Mouse (Mus musculus) retina, embryonic 14.5 days (tissue): ENCODE measurements around the gene Dnajc21.
"Not testable (repeated sequence)": the region's sequence is repeated elsewhere in the genome, so short reads cannot be mapped to it uniquely, and the experiment has no call there.

Experiments
- DNase-seq: peaks from one replicate; pipeline ENCODE4 v3.0.0-alpha.2; 2015; ENCODE audit warnings: low spot score

Gene Dnajc21

DNA sequence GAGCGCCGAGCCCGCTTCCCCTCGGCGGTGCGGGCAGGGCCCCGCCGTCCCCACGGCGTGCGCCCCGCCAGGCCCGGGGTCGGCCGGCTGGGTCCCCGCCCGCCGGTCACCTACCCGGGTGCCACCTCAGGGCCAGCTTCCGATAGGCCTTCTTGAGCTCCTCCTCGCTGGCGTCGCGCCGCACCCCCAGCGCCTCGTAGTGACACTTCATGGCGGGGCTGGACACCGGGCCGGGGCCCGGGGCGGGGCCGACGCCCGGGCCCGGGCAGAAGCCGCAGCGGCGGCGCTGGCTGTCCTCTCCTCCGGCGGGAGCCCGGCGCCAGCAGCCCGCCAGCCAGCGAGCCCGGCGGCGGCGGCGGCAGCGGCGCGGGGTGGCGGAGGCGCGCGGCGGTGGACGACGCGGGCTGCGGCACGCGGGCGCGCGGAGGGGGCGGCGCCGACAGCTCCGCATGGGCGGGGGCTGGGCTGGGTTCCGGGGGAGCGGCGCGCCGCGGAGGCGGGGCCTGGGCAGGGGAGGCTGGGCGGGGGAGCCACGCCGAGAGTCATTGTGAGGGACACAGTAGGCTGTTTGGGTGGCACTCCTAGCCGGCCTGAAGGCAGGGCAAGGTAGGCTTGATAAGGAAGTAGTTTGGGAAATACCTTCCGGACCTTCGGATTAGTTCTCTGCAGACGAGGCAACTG lies at the start of gene Dnajc21:
TSS of gene Dnajc21 (minus strand) at position 366 of the 681 bp plus-strand sequence.
- peak; percentile 84 for DNase-seq

GRCm38 (mm10) chr15:10515166-10515565 lies 44.9 kb upstream of the Dnajc21 start:
- DNase-seq = no peak

GRCm38 (mm10) chr15:10506099-10506498 lies 35.8 kb upstream of the Dnajc21 start:
- no peak for DNase-seq

- DNase-seq = peak; percentile 84
Observed at GRCm38 (mm10) chr15:10500838-10501719, 30.8 kb upstream of the Dnajc21 start.

DNA sequence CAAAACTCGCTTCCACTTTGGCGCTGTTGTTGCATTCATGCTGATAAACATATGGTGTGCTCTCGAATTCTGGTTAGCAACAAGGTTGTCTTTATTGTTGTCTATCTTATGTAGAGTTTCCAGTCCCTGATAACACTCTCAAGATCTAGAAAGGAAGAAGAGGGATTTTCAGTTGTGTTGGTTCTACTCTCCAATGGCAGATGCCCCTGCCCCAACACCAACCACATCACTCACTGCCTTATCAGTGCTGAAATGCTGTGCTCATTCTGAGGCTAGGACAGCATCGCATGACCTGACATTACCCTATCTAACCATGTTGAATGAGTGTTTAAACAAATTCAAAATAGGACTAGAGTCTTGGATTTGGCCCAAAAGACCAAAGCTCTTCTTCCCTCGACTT lies 29.7 kb upstream of the Dnajc21 start:
- DNase-seq = no peak

DNA sequence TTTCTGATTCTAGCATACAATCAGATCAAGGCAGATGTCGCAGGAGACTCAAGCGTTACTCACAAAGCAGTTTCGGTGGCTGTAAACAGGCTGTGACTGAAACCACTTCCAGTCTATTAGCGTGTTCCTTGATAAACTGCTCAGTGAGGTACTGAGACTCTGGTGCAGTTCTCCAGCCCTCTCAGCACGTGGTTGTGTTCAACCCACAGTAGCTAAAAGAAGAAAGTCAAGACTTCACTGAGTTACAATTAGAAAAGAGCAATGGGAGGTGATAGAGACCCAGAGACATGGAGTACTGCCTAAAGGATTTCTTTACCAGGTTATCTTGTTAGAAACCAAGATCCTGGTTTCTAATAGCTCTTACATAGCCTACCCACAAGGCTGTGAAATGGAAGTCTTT lies 29.3 kb upstream of the Dnajc21 start:
- no peak for DNase-seq

DNA sequence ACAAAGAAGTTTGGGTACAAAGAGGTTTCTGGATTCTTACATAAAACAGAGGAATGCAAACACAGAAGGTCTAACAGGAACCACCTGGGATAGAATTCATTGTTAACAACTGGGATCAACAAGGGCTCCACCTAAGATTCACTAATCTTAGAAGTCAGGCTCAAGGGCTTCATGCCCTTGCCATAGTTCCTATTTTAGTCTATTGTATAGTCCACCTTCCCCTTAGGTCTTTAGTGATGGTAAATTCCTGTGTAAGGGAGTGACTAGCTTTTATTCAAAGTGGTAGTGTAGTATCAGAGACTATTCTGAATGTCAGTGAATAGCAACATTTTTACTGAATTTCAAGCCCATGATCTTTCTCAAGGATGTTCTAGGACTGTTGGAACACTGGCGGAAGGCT lies 26.4 kb upstream of the Dnajc21 start:
- not testable (repeated sequence) for DNase-seq

DNA sequence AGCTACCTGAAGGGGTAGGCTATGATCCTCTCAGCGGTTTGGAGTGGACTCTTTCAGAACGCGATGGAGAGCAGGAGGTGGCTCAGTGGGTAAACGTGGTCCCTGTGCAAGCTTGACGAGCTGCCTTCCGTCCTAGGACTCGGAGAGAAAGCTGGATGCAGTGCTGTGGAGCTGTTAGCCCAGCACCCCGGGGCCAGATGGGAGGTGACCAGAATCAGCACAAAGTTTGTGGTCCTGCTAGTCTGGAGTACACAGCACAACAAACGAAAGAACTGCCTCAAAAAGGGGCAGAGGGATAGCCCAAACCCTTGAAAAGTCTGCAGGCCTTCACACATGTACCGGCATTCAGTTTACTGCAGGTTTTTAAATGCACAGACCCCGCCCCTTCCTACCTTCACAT lies 25.6 kb upstream of the Dnajc21 start:
- DNase-seq = no peak

GRCm38 (mm10) chr15:10490101-10490500 lies 19.8 kb upstream of the Dnajc21 start:
- DNase-seq = no peak

DNA sequence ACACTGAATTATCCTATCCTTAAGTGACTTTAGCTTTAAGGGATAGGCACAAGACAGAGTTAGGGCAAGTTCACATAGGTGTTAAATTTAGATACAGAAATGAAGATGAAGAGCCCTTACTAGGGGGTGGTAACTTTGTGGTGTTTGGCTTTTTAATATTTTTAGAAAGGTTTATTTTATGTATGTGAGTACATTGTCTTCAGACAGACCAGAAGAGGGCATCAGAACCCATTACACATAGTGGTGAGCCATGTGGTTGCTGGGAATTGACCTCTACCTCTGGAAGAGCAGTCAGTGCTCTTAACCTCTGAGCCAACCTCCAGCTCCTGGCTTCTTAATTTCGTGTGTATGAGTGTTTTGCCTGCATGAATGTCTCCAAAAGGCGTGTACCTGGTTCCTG lies 16.9 kb upstream of the Dnajc21 start:
- DNase-seq = peak; percentile 30

DNA sequence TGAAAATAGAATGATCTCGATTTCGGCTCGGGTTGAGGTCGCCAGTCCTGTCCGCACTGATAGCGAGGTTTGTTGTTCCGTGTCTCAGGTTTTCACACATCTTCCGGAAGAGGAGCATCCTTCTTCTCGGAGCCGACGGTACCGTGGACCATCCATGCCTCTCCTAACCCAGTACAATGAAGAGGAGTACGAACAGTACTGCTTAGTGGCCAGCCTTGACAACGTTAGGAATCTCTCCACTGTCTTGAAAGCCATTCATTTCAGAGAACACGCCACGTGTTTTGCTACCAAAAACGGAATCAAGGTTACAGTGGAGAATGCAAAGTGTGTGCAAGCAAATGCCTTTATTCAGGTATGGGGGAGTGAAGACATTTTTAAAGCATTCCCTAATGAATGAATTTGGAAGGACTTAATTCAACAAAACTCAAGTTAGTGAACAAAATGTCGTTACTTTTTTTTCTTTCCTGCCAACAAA lies 16.1 kb upstream of the Dnajc21 start:
- no peak for DNase-seq

GRCm38 (mm10) chr15:10485484-10486364 lies 15.4 kb upstream of the Dnajc21 start, which contains the start of the genes Brix1 and Rad1:
Gene Brix1, minus strand, starts transcription at chr15:10485947.
Gene Rad1, plus strand, starts transcription at chr15:10486018.
- peak; percentile 96 for DNase-seq

DNA sequence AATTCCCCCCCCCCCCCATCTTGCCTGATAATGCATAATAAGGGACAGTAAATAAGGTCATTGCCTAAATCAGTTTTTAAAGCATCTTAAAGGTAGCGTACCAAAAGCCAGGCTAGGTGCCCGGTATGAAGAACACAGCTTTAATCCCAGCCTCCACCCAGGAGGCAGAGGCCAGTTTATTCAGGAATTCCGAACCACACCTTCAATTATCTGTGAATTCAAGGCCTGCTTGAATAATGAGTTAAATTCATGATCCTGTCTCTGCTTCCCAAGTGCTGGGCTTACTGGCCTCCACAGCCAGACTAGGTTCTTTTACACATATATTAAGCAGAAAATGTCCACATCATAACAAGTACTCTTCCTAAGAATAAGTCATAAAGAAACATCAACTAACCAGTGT lies 625 bp upstream of the Dnajc21 start:
- DNase-seq = peak; percentile 18

DNA sequence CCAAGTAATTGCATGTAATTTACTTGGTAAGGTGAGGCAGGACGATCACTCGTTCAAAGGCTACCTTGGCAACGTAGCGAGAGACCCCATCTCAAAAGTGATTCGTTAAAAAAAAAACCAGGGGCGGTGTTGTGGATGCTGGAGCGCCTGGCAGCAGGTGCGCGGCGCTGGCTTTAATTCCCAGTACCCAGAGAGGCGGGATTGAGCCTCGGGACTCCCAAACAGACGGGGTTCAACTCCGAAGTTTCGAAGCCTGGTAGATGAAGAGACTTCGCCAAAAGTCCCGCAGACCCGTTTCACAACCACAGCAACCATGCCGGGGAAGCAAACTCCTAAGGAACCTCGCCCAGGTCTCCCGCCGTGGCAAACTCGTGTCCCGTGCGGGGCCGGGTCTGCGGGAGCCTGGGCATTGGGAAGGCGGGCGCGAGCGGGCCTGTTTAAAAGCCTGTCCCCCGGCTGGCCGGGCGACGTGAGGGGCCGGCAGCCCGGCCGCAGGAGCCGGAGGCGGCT lies 620 bp downstream of the Dnajc21 start:
- DNase-seq = peak; percentile 43

GRCm38 (mm10) chr15:10468761-10469160 lies 1.6 kb downstream of the Dnajc21 start:
- no peak for DNase-seq

- no peak for DNase-seq
Observed at GRCm38 (mm10) chr15:10464678-10465077, 5.6 kb downstream of the Dnajc21 start.

DNA sequence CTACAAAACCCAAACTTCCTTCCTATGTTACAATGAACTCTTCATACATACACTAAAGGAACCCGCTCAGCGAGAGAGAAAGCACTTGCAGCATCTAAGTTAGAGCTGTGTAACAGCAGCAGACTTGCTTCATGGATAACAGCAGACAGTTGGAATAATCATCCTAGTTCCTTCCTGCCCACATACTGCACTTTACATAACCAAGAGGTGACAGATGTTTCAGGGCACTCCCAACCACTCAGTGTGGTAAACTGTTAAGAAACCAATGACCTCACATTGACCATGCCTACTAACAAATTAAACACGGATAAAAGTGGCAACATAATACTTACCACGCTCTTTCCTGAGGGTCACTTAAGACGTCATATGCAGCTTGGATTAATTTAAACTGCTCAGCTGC lies 6.8 kb downstream of the Dnajc21 start:
- DNase-seq = no peak

GRCm38 (mm10) chr15:10460986-10461385 lies 9.3 kb downstream of the Dnajc21 start:
- DNase-seq = no peak

DNA sequence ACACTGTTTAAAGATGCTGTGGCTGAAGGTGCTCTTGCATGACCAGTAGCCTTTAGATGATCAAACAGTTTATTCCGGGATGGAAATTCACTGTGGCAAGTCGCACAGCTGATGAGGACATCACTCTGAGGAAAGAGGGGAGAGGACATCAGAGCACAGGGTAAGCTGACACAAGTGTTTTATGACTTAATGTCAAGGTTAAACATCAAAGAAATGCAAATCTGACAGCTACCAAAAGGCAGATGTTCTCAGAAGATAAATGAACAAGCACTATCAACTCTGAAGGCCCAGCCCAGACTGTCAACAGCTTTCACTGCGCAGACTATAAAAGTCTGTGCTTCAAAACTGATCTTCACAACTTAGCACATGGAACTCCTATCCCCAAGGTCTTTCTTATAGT lies 23.2 kb downstream of the Dnajc21 start:
- DNase-seq = no peak

GRCm38 (mm10) chr15:10442275-10442674 lies 28.0 kb downstream of the Dnajc21 start:
- no peak for DNase-seq

DNA sequence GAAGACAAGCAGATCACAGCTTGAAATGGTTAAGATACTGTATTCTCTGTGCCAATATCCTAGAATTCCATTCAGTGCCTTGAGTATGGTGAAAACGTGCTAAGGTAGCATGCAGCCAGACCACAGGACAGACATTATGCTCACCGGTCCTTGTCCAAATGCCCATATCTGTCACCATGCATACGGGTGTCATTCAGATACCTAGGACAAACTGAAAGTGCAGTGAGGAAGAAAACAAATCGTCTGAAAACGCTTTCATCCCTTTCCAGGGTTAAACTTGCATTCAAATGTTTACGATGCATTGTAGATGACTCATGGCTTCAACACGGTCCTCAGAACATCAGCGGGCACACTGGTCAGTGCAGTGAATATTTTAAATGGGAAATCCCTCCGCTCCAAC lies 28.8 kb downstream of the Dnajc21 start:
- DNase-seq = no peak

GRCm38 (mm10) chr15:10439963-10440362 lies 30.4 kb downstream of the Dnajc21 start:
- peak; percentile 14 for DNase-seq
